Comparison of ENCODE assay signal across 21 mouse cellular contexts in the genomic region with DNA sequence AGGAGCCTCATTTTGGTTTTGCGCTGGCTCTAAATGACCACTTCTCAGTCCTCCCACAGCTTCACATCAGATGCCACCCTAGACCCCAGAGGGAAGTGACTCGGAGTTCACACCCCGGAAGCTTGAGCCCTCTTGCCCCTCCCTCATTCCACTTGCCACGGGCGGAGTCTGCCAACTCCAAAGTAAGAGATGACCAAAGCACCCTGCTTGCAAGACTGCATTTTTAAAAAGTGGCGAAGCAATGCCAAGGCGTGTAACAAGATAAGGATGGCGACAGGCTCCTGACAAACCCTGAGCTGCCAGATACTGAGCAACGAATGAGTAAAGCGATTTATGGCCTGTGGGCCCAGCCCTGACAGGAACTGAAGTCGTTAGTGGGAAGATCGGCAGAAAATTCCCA. TPM values are rescaled to one million over a fixed set of nuclear protein-coding genes. Genes with fewer than 3 reads are reported as not detected.
DNase-seq lines count a peak whose midpoint lies in the region; ATAC-seq and TF ChIP-seq lines count a peak whose summit lies in the region.
"Had no signal": no experiment of that assay in that cellular context is flagged by ENCODE, and none has a peak within 500 bp of the region (broad histone marks: within the 10 kb centered on the region; RNA-seq: fewer than 3 reads in every experiment).

No protein-coding gene starts in this region.

- H3K79me2 ChIP-seq in heart, adult 2 months (replicated peaks; ENCODE audit: control insufficient read depth, insufficient read depth, low read length), result no peaks in the 10 kb centered on the region

- no peaks in the 10 kb centered on the region for H3K36me3 ChIP-seq in heart, adult 2 months (ENCODE audit: control insufficient read depth, insufficient read depth, low read length)
- H3K36me3 ChIP-seq: liver, embryonic 13.5 days; midbrain, embryonic 10.5 days; neural tube, embryonic 13.5 days had no signal

- H3K27ac ChIP-seq in heart, adult 2 months, result no peak overlapping the region
- H3K27ac ChIP-seq: forebrain, embryonic 13.5 days; left cerebral cortex, adult 2 months; liver, embryonic 13.5 days; midbrain, embryonic 10.5 days; neural tube, embryonic 13.5 days; stomach, postnatal 0 days had no signal

- WGBS in heart, adult 2 months, result 54% methylated on average over 12 of the region's 12 CpGs

- intact Hi-C loops in heart, adult 2 months (cut with DNase I), result no loop called here
- intact Hi-C loops in heart, postnatal 14 days (cut with DNase I), result no loop called here

- peak; percentile 19; the same call in 1 of the 2 replicates for TF ChIP-seq POLR2A in heart, adult 2 months (IDR thresholded peaks at IDR 0.05; ENCODE audit: insufficient read depth, low read depth, low read length)

- no peak for TF ChIP-seq CTCF in heart, adult 2 months (IDR thresholded peaks at IDR 0.05)

- TF ChIP-seq EP300 in heart, adult 2 months (IDR thresholded peaks at IDR 0.05; ENCODE audit: insufficient read depth, low read depth, low read length), result no peak

- H3K4me1 ChIP-seq in heart, adult 2 months (ENCODE audit: control insufficient read depth, insufficient read depth, low read length), result peaks cover 8% of the 10 kb centered on the region
- H3K4me1 ChIP-seq: forebrain, embryonic 13.5 days; neural tube, embryonic 13.5 days had no signal

- DNase-seq in heart, adult 2 months, result peak in 1 of 2 experiments; percentile 18
- DNase-seq in heart, postnatal 14 days, result no peak
- DNase-seq in 416B (ENCODE audit: low read depth) (peak; percentile 29), adipocyte (ENCODE audit: low spot score) (no peak)
- no peak for DNase-seq in retina, postnatal 1 day
- no peak for DNase-seq in embryo, embryonic 9.5 days (ENCODE audit: extremely low spot score)
- DNase-seq: adrenal gland, postnatal 10 days; cerebellum, adult 11-12 months; cerebellum, postnatal 14 days; gastrocnemius, postnatal 14 days; kidney, adult 8-10 months; left cerebral cortex, postnatal 4 days; liver, embryonic 13.5 days; thymus, postnatal 14 days had no signal

- no peaks in the 10 kb centered on the region for H3K27me3 ChIP-seq in heart, adult 2 months (ENCODE audit: control insufficient read depth, insufficient read depth, low read length)
- H3K27me3 ChIP-seq: forebrain, embryonic 13.5 days; liver, embryonic 13.5 days; neural tube, embryonic 13.5 days had no signal

- ATAC-seq in granulocyte monocyte progenitor cell, adult 5-6 weeks (replicated peaks; ENCODE audit: poor library complexity, severe bottlenecking), result peak; percentile 79
- peak; percentile 60 for ATAC-seq in megakaryocyte progenitor cell, adult 5-6 weeks (replicated peaks; ENCODE audit: poor library complexity)
- ATAC-seq: forebrain, embryonic 13.5 days had no signal

- H3K9ac ChIP-seq in heart, adult 2 months (ENCODE audit: low read depth, low read length), result no peak overlapping the region
- H3K9ac ChIP-seq: forebrain, embryonic 13.5 days; liver, embryonic 13.5 days; neural tube, embryonic 13.5 days had no signal

- H3K4me3 ChIP-seq in heart, adult 2 months, result no peak overlapping the region
- H3K4me3 ChIP-seq: forebrain, embryonic 13.5 days; left cerebral cortex, adult 2 months; liver, embryonic 13.5 days; midbrain, embryonic 10.5 days; neural tube, embryonic 13.5 days had no signal

RNA-seq across cellular contexts. Expression of a gene that starts 11.9 kb away (rescaled TPM):
- total RNA-seq in heart, adult 2 months (2021), result 10 to 100 TPM; 11.0 to 13.6 TPM
- 10.2 and 11.0 TPM in 2 replicates for polyA plus RNA-seq in heart, adult 2 months (2012; rRNA removed)
- 10 to 100 TPM; 13.6 to 13.9 TPM for total RNA-seq in heart, postnatal 14 days (2021)
- total RNA-seq in granulocyte monocyte progenitor cell, adult 5-6 weeks (2014; fragmentation: Nextera tagmentation), result 21.1 and 21.8 TPM in 2 replicates
- 12.7 and 13.3 TPM in 2 replicates for total RNA-seq in granulocyte monocyte progenitor cell, adult 5-6 weeks (2017)
- total RNA-seq in megakaryocyte progenitor cell, adult 5-6 weeks (2015), result 13.7 and 20.7 TPM in 2 replicates
- total RNA-seq in megakaryocyte progenitor cell, adult 5-6 weeks (2017), result 12.4 and 12.7 TPM in 2 replicates

RNA-seq across cellular contexts. Expression of a gene that starts 54.7 kb away (rescaled TPM):
- 100 to 1,000 TPM; 294 to 351 TPM for total RNA-seq in heart, adult 2 months (2021)
- polyA plus RNA-seq in heart, adult 2 months (2012; rRNA removed), result 264 and 414 TPM in 2 replicates
- total RNA-seq in heart, postnatal 14 days (2021), result 100 to 1,000 TPM; 360 to 363 TPM
- total RNA-seq in granulocyte monocyte progenitor cell, adult 5-6 weeks (2014; fragmentation: Nextera tagmentation), result 505 and 572 TPM in 2 replicates
- 503 and 505 TPM in 2 replicates for total RNA-seq in granulocyte monocyte progenitor cell, adult 5-6 weeks (2017)
- 641 and 693 TPM in 2 replicates for total RNA-seq in megakaryocyte progenitor cell, adult 5-6 weeks (2015)
- 470 and 502 TPM in 2 replicates for total RNA-seq in megakaryocyte progenitor cell, adult 5-6 weeks (2017)
